Mouse (Mus musculus): ENCODE data around the gene Ifit1bl2.

- TF ChIP-seq CTCF (IDR thresholded peaks at IDR 0.05; ENCODE audit: insufficient read depth, low read length) (peak; percentile 97), POLR2A (IDR thresholded peaks at IDR 0.05; ENCODE audit: borderline replicate concordance, extremely low read depth, low read depth, low read length) (no peak)
Observed at GRCm38 (mm10) chr19:34666127-34666526, 25.6 kb upstream of the Ifit1bl2 start.

Measured in lung, adult 2 months (tissue).